Mouse (Mus musculus): ENCODE measurements at regions not wholly inside any gene's neighbourhood (a gene's known extent, or its start where the extent isn't known, plus 50 kb on each side); places are given as distances from the start of the nearest gene placed in this dataset.

GRCm38 (mm10) chr1:164682867-164683599 lies 113.4 kb upstream of the Dpt start:
- TF ChIP-seq CTCF (IDR thresholded peaks at IDR 0.05 in 2 of 3, conservative IDR thresholded peaks at IDR 0.05 in 1 of 3; ENCODE audit: control insufficient read depth in 1 of 3, insufficient read depth in 1 of 3, low read depth in 2 of 3, low read length in 3 of 3, poor library complexity in 1 of 3, severe bottlenecking in 1 of 3) (no peak), HCFC1 (IDR thresholded peaks at IDR 0.05; ENCODE audit: low read depth, low read length) (no peak), MEF2A (IDR thresholded peaks at IDR 0.05; ENCODE audit: extremely low read depth, insufficient replicate concordance, low read depth, low read length, poor library complexity, severe bottlenecking) (no peak), POLR2A (IDR thresholded peaks at IDR 0.05; ENCODE audit: control insufficient read depth in 1 of 2, insufficient read depth in 1 of 2, low read depth in 1 of 2, low read length in 2 of 2, poor library complexity in 1 of 2) (no peak), TAL1 (IDR thresholded peaks at IDR 0.05; ENCODE audit: low read length) (no peak), TCF12 (IDR thresholded peaks at IDR 0.05; ENCODE audit: low read depth, low read length) (no peak), JUND (IDR thresholded peaks at IDR 0.05; ENCODE audit: low read depth, low read length) (no peak), SMC3 (IDR thresholded peaks at IDR 0.05; ENCODE audit: low read depth, low read length) (no peak), MAFK (IDR thresholded peaks at IDR 0.05; ENCODE audit: borderline replicate concordance, low read depth, low read length) (no peak)

Data from MEL (cell line).